Mouse (Mus musculus) right cerebral cortex, postnatal 4 days (tissue): ENCODE results near the gene Olfr406.

Source experiments
- DNase-seq: peaks from one replicate; pipeline ENCODE4 v3.0.0-alpha.2; 2022

The Olfr406 gene

GRCm38 (mm10) chr11:74259508-74259907, at the start of gene Olfr406:
TSS of gene Olfr406 (plus strand) at chr11:74259808.
- no peak for DNase-seq

- DNase-seq = no peak
Observed at GRCm38 (mm10) chr11:74211279-74211678, 48.3 kb upstream of the Olfr406 start, which contains the start of gene Olfr43. TSS of gene Olfr43 (minus strand) at chr11:74211379.

- no peak for DNase-seq
Observed at GRCm38 (mm10) chr11:74241201-74241600, 18.4 kb upstream of the Olfr406 start.

GRCm38 (mm10) chr11:74283436-74283835, 23.8 kb downstream of the Olfr406 start, which contains the start of gene Olfr59:
TSS of gene Olfr59 (plus strand) at chr11:74283736.
- no peak for DNase-seq

- no peak for DNase-seq
Observed at GRCm38 (mm10) chr11:74287256-74287655, 27.6 kb downstream of the Olfr406 start.
